Mouse (Mus musculus) liver, embryonic 14.5 days (tissue): ENCODE measurements at regions not wholly inside any gene's neighbourhood (a gene's known extent, or its start where the extent isn't known, plus 50 kb on each side); places are given as distances from the start of the nearest gene placed in this dataset.
"Not testable (repeated sequence)": the region's sequence is repeated elsewhere in the genome, so short reads cannot be mapped to it uniquely, and the experiment has no call there.

ENCODE experiments used
- ATAC-seq: fragments of 200-750 bp; cut with Nextera tagmentation; 2 replicates; pipeline ENCODE4 v1.8.0; 2017; ENCODE audit warnings: moderate number of reproducible peaks, mild to moderate bottlenecking, moderate library complexity; ENCODE audit not compliant: insufficient read depth
- DNase-seq, 3 experiments: peaks; one replicate each; pipeline ENCODE4 v3.0.0-alpha.2; 2012 to 2013; ENCODE audit warnings: low read depth in 3 of 3, low spot score in 3 of 3
- H3K27ac ChIP-seq: fragments of 300-500 bp; sonication (generic); 2 replicates; pipeline ENCODE4 v1.5.1; 2014; ENCODE audit warnings: moderate library complexity, mild to moderate bottlenecking, control low read depth, inconsistent platforms
- H3K27me3 ChIP-seq: fragments of 300-500 bp; sonication (generic); 2 replicates; pipeline ENCODE4 v1.6.1; 2014; ENCODE audit warnings: mild to moderate bottlenecking, low read length, moderate library complexity; ENCODE audit not compliant: control insufficient read depth, insufficient read depth
- H3K36me3 ChIP-seq: fragments of 300-500 bp; sonication (generic); replicated peaks from 2 replicates; pipeline ENCODE4 v1.6.1; 2014; ENCODE audit warnings: low read depth; ENCODE audit not compliant: control insufficient read depth, insufficient read depth
- H3K4me1 ChIP-seq, 2 experiments: fragments of 200-500 bp in 1 of 2; fragments of 300-500 bp in 1 of 2; sonication (generic) in 1 of 2; replicated peaks; 2 replicates each; pipeline ENCODE4 v1.6.1; 2012 to 2014; ENCODE audit warnings: antibody characterized with exemption in 1 of 2, inconsistent platforms in 1 of 2, low read length in 1 of 2; ENCODE audit not compliant: control insufficient read depth in 2 of 2, insufficient read depth in 2 of 2
- H3K4me2 ChIP-seq: fragments of 300-500 bp; sonication (generic); 2 replicates; pipeline ENCODE4 v1.6.1; 2014; ENCODE audit warnings: low read depth, mild to moderate bottlenecking, control low read depth, moderate library complexity
- H3K4me3 ChIP-seq, 2 experiments: fragments of 200-500 bp in 1 of 2; fragments of 300-500 bp in 1 of 2; sonication (generic) in 1 of 2; 2 replicates each; pipeline ENCODE4 v1.5.1; 2012 to 2014; ENCODE audit warnings: low read depth in 2 of 2, low read length in 2 of 2, mild to moderate bottlenecking in 2 of 2, control low read depth in 1 of 2, inconsistent platforms in 1 of 2, moderate library complexity in 1 of 2; ENCODE audit not compliant: insufficient read depth in 1 of 2
- H3K9ac ChIP-seq: fragments of 300-500 bp; sonication (generic); replicated peaks from 2 replicates; pipeline ENCODE4 v1.6.1; 2014; ENCODE audit warnings: mild to moderate bottlenecking, control low read depth, moderate library complexity
- H3K9me3 ChIP-seq: fragments of 300-500 bp; sonication (generic); 2 replicates; pipeline ENCODE4 v1.6.1; 2016; ENCODE audit warnings: low read length, mixed read lengths; ENCODE audit not compliant: control insufficient read depth
- CTCF ChIP-seq: IDR thresholded peaks from 2 replicates; pipeline ENCODE4 v1.5.1; 2016; ENCODE audit warnings: antibody characterized with exemption, low read depth, control low read depth
- EP300 ChIP-seq: IDR thresholded peaks from 2 replicates; pipeline ENCODE4 v1.6.1; 2016; ENCODE audit warnings: antibody characterized with exemption, low read depth
- WGBS: fragments of 180-500 bp; shearing (Covaris S2); extraction: QIAGEN DNeasy Blood & Tissue Kit; methylation state at CpG from one replicate; pipeline ENCODE4 v1.1.7; 2014; ENCODE audit not compliant: insufficient replicate concordance; 5-methylcytosine and 5-hydroxymethylcytosine counted together

GRCm38 (mm10) chr3:11323101-11323500 is 987.6 kb upstream of the Gm38303 start:
- no peaks in the 10 kb centered on the region for H3K4me1 ChIP-seq
- H3K36me3 ChIP-seq, result no peaks in the 10 kb centered on the region

DNA sequence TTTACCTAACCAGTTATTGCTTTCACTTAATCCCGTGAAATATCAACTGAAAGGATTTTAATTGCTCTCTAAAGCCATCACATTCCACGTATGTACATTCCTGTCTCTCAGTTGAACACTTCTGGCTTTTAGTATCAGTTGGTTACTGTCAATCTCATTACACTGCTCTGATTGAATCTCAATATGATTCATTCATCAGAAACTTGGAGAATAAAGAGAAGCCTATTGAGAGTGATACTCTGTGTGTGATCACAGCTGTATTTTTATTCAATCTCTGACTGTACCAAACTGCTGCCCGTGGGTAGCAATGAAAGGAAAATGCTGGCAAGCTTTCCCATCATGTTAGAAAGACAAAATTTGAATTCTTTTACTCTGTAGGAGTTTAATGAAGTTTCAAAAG is 957.5 kb upstream of the Gm38303 start:
- ATAC-seq, result no peak

More at GRCm38 (mm10) chr3:11323101-11323500, 987.6 kb upstream of the Gm38303 start:
- Histone ChIP-seq H3K27me3 (no peaks in the 10 kb centered on the region), H3K9me3 (no peaks in the 10 kb centered on the region), H3K4me2 (no peak overlapping the region), H3K4me3 (no peak overlapping the region), H3K9ac (no peak overlapping the region), H3K27ac (no peak overlapping the region)
- ATAC-seq (no peak), DNase-seq (no peak)
- TF ChIP-seq CTCF, result no peak
- TF ChIP-seq EP300, result no peak
- 22% methylated on average over 2 of the region's 2 CpGs for WGBS

GRCm38 (mm10) chr3:11261052-11261451 is 925.6 kb upstream of the Gm38303 start:
- no peak overlapping the region for H3K4me3 ChIP-seq
- no peak for DNase-seq
- H3K27ac ChIP-seq, result no peak overlapping the region
- no peaks in the 10 kb centered on the region for H3K9me3 ChIP-seq
- no peaks in the 10 kb centered on the region for H3K4me1 ChIP-seq
- H3K27me3 ChIP-seq, result no peaks in the 10 kb centered on the region
- WGBS, result 51% methylated on average over 3 of the region's 3 CpGs
- no peak overlapping the region for H3K9ac ChIP-seq
- H3K4me2 ChIP-seq, result no peak overlapping the region
- H3K36me3 ChIP-seq, result no peaks in the 10 kb centered on the region
- TF ChIP-seq EP300 (no peak), CTCF (no peak)
- ATAC-seq, result no peak

More for the DNA sequence above, 957.5 kb upstream of the Gm38303 start:
- DNase-seq, result no peak
- H3K9me3 ChIP-seq, result no peaks in the 10 kb centered on the region
- no peak overlapping the region for H3K4me2 ChIP-seq
- H3K27me3 ChIP-seq, result no peaks in the 10 kb centered on the region
- no peaks in the 10 kb centered on the region for H3K4me1 ChIP-seq
- no peak overlapping the region for H3K4me3 ChIP-seq
- H3K9ac ChIP-seq, result no peak overlapping the region
- 58% methylated on average over 3 of the region's 3 CpGs for WGBS
- TF ChIP-seq EP300, result no peak
- no peak for TF ChIP-seq CTCF
- H3K27ac ChIP-seq, result no peak overlapping the region
- H3K36me3 ChIP-seq, result no peaks in the 10 kb centered on the region

GRCm38 (mm10) chr3:11213996-11214395 is 878.5 kb upstream of the Gm38303 start:
- ATAC-seq (no peak), DNase-seq (no peak)
- Histone ChIP-seq H3K4me1 (no peaks in the 10 kb centered on the region), H3K4me2 (no peak overlapping the region), H3K4me3 (no peak overlapping the region), H3K36me3 (no peaks in the 10 kb centered on the region), H3K9me3 (no peaks in the 10 kb centered on the region), H3K27ac (no peak overlapping the region), H3K9ac (no peak overlapping the region), H3K27me3 (no peaks in the 10 kb centered on the region)
- WGBS, result 61% methylated on average over 2 of the region's 2 CpGs
- no peak for TF ChIP-seq CTCF
- TF ChIP-seq EP300, result no peak

DNA sequence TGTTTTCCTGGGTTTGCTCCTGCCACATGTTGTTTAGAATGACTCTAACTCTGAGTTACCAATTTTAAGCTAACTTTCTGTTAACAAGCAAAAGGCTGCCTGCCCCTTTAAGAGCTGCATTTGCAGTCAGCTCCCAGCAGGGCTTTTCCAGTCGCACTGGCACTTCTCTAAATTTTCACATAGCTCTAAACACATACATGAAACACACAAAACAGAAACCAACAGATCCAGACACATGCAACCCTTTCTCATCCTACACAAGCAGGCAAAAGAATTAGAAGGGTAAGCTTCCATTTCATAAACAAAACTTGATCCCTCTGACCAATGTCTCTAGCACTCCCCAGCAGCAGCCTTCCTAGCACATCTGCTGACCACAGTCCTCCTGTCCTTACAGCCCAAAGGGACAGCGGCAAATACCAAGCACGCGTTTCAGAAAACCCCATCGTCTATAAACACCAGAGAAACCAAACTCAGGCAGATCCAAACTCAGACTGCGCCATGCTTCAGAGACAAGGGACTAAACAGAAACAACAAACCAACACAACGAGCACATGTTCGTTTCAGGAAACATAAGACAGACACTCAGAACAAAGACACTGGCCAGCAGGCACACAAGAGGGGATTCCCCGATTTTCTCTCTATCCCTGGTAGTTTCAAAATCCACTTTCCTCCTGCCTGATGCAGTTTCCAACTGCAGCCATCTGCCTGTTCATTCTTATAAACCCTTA is 877.6 kb upstream of the Gm38303 start:
- WGBS, result 32% methylated on average over 9 of the region's 9 CpGs
- not testable (repeated sequence) for H3K9ac ChIP-seq, H3K4me1 ChIP-seq, H3K9me3 ChIP-seq, H3K4me2 ChIP-seq, H3K4me3 ChIP-seq, DNase-seq, ATAC-seq, H3K27me3 ChIP-seq, H3K27ac ChIP-seq, H3K36me3 ChIP-seq

GRCm38 (mm10) chr3:11212290-11212912 is 876.9 kb upstream of the Gm38303 start:
- DNase-seq, H3K9me3 ChIP-seq, H3K27ac ChIP-seq, H3K36me3 ChIP-seq, H3K27me3 ChIP-seq, H3K4me1 ChIP-seq, ATAC-seq, H3K4me2 ChIP-seq, H3K4me3 ChIP-seq, H3K9ac ChIP-seq: not testable (repeated sequence)
- WGBS, result 44% methylated on average over 4 of the region's 4 CpGs

- ATAC-seq, DNase-seq, H3K27me3 ChIP-seq, H3K4me2 ChIP-seq, H3K36me3 ChIP-seq, H3K9ac ChIP-seq, H3K27ac ChIP-seq, H3K4me1 ChIP-seq, H3K9me3 ChIP-seq, H3K4me3 ChIP-seq: not testable (repeated sequence)
- 65% methylated on average over 9 of the region's 10 CpGs for WGBS
Observed at GRCm38 (mm10) chr3:11210920-11211811, 875.7 kb upstream of the Gm38303 start.
